Mouse (Mus musculus) stomach, postnatal 0 days (tissue): ENCODE measurements around the gene Tradd. TPM values are rescaled to one million over a fixed set of nuclear protein-coding genes. Genes with fewer than 3 reads are reported as not detected.

Source experiments
- ATAC-seq: fragments of 200-750 bp; cut with Nextera tagmentation; 2 replicates; pipeline ENCODE4 v1.8.0; 2017; ENCODE audit not compliant: low FRiP score, low TSS enrichment
- DNase-seq: peaks from one replicate; pipeline ENCODE4 v3.0.0-alpha.2; 2016; ENCODE audit warnings: low spot score
- H3K27ac ChIP-seq: fragments of 300-500 bp; sonication (generic); replicated peaks from 2 replicates; pipeline ENCODE4 v1.5.1; 2014; ENCODE audit warnings: mild to moderate bottlenecking, control low read depth
- H3K27me3 ChIP-seq: fragments of 300-500 bp; sonication (generic); 2 replicates; pipeline ENCODE4 v1.6.1; 2014; ENCODE audit warnings: low read length; ENCODE audit not compliant: control insufficient read depth, insufficient read depth
- H3K36me3 ChIP-seq: fragments of 300-500 bp; sonication (generic); 2 replicates; pipeline ENCODE4 v1.6.1; 2014; ENCODE audit warnings: low read length, mixed read lengths; ENCODE audit not compliant: control insufficient read depth, insufficient read depth
- H3K4me1 ChIP-seq: fragments of 300-500 bp; sonication (generic); replicated peaks from 2 replicates; pipeline ENCODE4 v1.6.1; 2014; ENCODE audit warnings: antibody characterized with exemption; ENCODE audit not compliant: control insufficient read depth, insufficient read depth
- H3K4me2 ChIP-seq: fragments of 300-500 bp; sonication (generic); replicated peaks from 2 replicates; pipeline ENCODE4 v1.6.1; 2014; ENCODE audit warnings: low read depth, mild to moderate bottlenecking, control low read depth, moderate library complexity
- H3K4me3 ChIP-seq: fragments of 300-500 bp; sonication (generic); 2 replicates; pipeline ENCODE4 v1.5.1; 2014; ENCODE audit warnings: low read depth, low read length, control low read depth
- H3K9ac ChIP-seq: fragments of 300-500 bp; sonication (generic); 2 replicates; pipeline ENCODE4 v1.6.1; 2014; ENCODE audit warnings: mild to moderate bottlenecking, low read length, control low read depth, mixed read lengths
- H3K9me3 ChIP-seq: fragments of 300-500 bp; sonication (generic); 2 replicates; pipeline ENCODE4 v1.6.1; 2016; ENCODE audit warnings: low read length; ENCODE audit not compliant: control insufficient read depth
- CTCF ChIP-seq: IDR thresholded peaks from 2 replicates; pipeline ENCODE4 v1.5.1; 2016; ENCODE audit warnings: antibody characterized with exemption, low read depth, mild to moderate bottlenecking, moderate library complexity
- EP300 ChIP-seq: optimal IDR thresholded peaks from 2 replicates; pipeline ENCODE3; 2016; ENCODE audit warnings: antibody characterized with exemption
- WGBS: fragments of 180-500 bp; shearing (Covaris S2); extraction: QIAGEN DNeasy Blood & Tissue Kit; methylation state at CpG from one replicate; pipeline ENCODE4 v1.1.7; 2014; 5-methylcytosine and 5-hydroxymethylcytosine counted together
- polyA plus RNA-seq: library from polyadenylated mRNA; unstranded; fragments of >200 nt; fragmentation: Nextera tagmentation; extraction: Ambion mirVana; gene quantifications from 2 replicates; pipeline ENCODE4 v1.2.1, GENCODE M21; 2015

Gene Tradd
- polyA plus RNA-seq, 1 experiment from 2014 or later: 28.6 TPM

DNA sequence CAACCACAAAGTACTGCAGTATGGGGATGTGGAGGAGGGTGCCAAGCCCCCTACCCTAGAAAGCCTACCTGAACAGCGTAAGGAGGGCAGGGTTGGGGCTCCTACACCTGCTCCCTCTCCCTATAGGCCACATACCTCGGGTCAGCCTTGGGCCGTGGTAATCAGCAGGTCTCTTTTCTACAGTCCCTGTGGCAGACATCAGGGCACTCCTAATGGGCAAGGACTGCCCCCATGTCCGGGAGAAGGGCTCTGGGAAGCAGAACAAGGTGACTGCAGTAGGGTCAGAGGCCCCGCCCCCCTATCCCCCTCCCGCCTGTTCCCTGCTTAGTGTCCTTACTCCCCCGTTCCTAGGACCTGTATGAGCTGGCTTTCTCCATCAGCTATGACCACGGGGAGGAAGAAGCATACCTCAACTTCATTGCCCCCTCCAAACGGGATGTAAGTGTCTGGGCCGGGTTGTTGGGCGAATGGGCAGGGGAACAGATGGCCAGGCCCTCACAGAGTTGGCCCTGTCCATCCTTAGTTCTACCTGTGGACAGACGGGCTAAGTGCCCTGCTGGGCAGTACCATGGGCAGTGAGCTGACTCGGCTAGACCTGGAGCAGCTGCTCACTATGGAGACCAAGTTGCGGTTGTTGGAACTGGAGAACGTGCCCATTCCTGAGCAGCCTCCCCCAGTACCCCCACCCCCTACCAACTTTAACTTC lies 44.9 kb upstream of the Tradd start:
- DNase-seq (no peak), ATAC-seq (no peak)
- peaks cover 7% of the 10 kb centered on the region; the same call in 1 of the 2 replicates for H3K4me1 ChIP-seq
- peaks cover 9% of the 10 kb centered on the region for H3K36me3 ChIP-seq
- WGBS: 87% methylated on average over 15 of the region's 15 CpGs
- H3K9me3 ChIP-seq: no peaks in the 10 kb centered on the region
- H3K4me2 ChIP-seq: no peak overlapping the region
- H3K27ac ChIP-seq: no peak overlapping the region
- no peak overlapping the region for H3K4me3 ChIP-seq
- no peak for TF ChIP-seq EP300
- TF ChIP-seq CTCF: no peak
- H3K27me3 ChIP-seq: no peaks in the 10 kb centered on the region
- no peak overlapping the region for H3K9ac ChIP-seq

GRCm38 (mm10) chr8:105308428-105308827 lies 44.0 kb upstream of the Tradd start:
- no peak for DNase-seq
- Histone ChIP-seq H3K4me3 (no peak overlapping the region), H3K27ac (no peak overlapping the region), H3K9me3 (no peaks in the 10 kb centered on the region), H3K4me2 (no peak overlapping the region), H3K4me1 (peaks cover 7% of the 10 kb centered on the region; the same call in 1 of the 2 replicates), H3K27me3 (no peaks in the 10 kb centered on the region), H3K9ac (no peak overlapping the region), H3K36me3 (peaks cover 12% of the 10 kb centered on the region)
- no peak for ATAC-seq
- no peak for TF ChIP-seq EP300
- TF ChIP-seq CTCF: no peak
- WGBS: 93% methylated on average over 10 of the region's 10 CpGs

GRCm38 (mm10) chr8:105307670-105308069 lies 43.3 kb upstream of the Tradd start:
- TF ChIP-seq CTCF (no peak), EP300 (no peak)
- Histone ChIP-seq H3K27ac (no peak overlapping the region), H3K4me2 (no peak overlapping the region), H3K36me3 (peaks cover 11% of the 10 kb centered on the region), H3K9ac (no peak overlapping the region), H3K4me3 (no peak overlapping the region), H3K4me1 (peaks cover 7% of the 10 kb centered on the region; the same call in 1 of the 2 replicates), H3K9me3 (no peaks in the 10 kb centered on the region), H3K27me3 (no peaks in the 10 kb centered on the region)
- no peak for ATAC-seq
- 95% methylated on average over 13 of the region's 13 CpGs for WGBS
- no peak for DNase-seq

DNA sequence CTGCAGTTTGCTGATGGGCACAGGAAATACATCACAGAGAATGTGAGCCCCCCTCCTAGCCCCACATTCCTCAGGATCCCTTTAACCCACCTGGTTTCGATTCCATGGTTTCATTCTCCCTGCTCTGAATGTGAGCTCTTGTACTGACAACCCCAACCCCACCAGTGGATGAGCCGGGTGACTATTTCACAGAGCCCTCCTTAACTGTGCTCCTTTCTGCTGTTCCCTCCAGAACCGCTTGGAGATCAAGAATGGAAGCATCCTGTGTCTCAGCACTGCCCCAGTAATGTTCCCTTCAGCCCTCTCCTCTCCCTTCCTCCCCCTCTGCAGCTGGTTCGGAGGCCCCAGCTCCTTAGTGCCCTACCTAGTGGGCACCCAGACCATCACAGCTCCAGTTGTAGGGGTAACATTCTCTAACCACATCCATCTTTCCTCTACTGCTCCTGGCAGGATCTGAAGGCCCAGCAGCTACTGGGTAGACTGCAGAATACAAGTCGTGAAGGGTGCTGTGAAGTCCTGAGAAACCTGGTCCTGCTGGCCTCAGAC lies 41.8 kb upstream of the Tradd start:
- H3K27me3 ChIP-seq: no peaks in the 10 kb centered on the region
- peaks cover 7% of the 10 kb centered on the region; the same call in 1 of the 2 replicates for H3K4me1 ChIP-seq
- peak; percentile 13 for ATAC-seq
- H3K4me3 ChIP-seq: peak overlapping the region; percentile 47
- no peak for DNase-seq
- peak; percentile 27; the same call in 1 of the 2 replicates for TF ChIP-seq CTCF
- no peak for TF ChIP-seq EP300
- H3K27ac ChIP-seq: peak overlapping the region; percentile 92
- peak overlapping the region; percentile 74 for H3K4me2 ChIP-seq
- WGBS: 28% methylated on average over 5 of the region's 5 CpGs
- peak overlapping the region; percentile 67 for H3K9ac ChIP-seq
- H3K9me3 ChIP-seq: no peaks in the 10 kb centered on the region
- H3K36me3 ChIP-seq: peaks cover 15% of the 10 kb centered on the region

DNA sequence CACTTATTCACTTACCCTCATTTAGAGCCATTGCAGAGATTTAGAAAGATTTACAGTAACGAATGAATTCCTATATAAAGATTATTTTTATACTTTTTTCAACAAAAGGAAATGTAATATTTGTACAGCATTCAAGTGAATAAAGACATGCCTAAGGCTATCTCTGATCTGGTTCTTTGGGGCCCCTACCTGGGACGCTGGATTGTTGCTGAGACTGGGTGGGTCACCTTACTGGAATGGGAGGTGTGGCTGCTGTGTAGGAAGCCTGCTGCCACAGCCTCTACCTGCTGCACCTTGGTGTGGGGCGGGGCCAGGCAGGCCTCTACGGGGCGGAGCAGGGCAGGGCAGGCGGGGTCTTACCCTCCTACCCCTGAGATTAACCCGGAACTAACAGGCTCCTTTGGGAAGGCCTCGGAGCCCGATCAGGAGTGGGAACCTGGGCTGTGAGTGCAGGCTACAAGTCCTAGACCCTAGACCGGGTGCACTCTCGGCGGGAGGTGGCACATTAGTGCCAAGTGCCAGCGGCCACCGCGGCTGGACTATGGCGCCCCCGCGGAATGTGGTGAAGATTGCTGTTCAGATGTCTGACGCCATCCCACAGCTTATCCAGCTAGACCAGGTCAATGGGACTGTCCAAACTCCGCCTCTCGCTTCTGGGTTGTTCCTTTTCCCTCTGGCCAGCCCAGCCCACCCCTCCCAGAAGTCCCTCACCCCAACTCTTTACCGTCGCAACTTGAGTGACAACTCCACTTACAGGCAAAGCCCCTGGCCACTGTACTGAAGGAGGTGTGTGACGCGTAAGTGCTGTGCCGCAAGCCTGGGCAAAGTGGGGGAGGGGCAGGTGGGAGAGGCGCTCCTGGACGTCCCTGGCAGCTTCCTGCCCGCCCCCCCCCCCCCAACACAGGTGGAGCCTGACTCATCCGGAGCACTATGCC lies 41.1 kb upstream of the Tradd start, which contains the start of gene Elmo3:
Elmo3 (plus strand) TSS at position 391 of the 935 bp plus-strand sequence.
- H3K36me3 ChIP-seq: peaks cover 18% of the 10 kb centered on the region
- ATAC-seq (peak; percentile 94), DNase-seq (peak; percentile 96)
- 4% methylated on average over 29 of the region's 30 CpGs for WGBS
- H3K27me3 ChIP-seq: no peaks in the 10 kb centered on the region
- no peaks in the 10 kb centered on the region for H3K9me3 ChIP-seq
- peak within 1 kb of the TSS; percentile 47 for H3K4me3 ChIP-seq
- peak; percentile 41 for TF ChIP-seq CTCF
- TF ChIP-seq EP300: no peak
- peak within 1 kb of the TSS; percentile 92 for H3K27ac ChIP-seq
- peak within 1 kb of the TSS; percentile 67 for H3K9ac ChIP-seq
- H3K4me1 ChIP-seq: peaks cover 7% of the 10 kb centered on the region; the same call in 1 of the 2 replicates
- peak within 1 kb of the TSS; percentile 74 for H3K4me2 ChIP-seq
